Mouse (Mus musculus) kidney, postnatal 0 days (tissue): ENCODE data around the gene Sephs2. TPM values are rescaled to one million over a fixed set of nuclear protein-coding genes. Genes with fewer than 3 reads are reported as not detected.

Source experiments
- ATAC-seq: fragments of 200-750 bp; cut with Nextera tagmentation; replicated peaks from 2 replicates; pipeline ENCODE4 v1.8.0; 2017; ENCODE audit warnings: low read depth, moderate number of reproducible peaks, moderate TSS enrichment, moderate library complexity; ENCODE audit not compliant: low FRiP score
- DNase-seq: peaks from one replicate; pipeline ENCODE4 v3.0.0-alpha.2; 2016; ENCODE audit warnings: low spot score
- H3K27ac ChIP-seq: fragments of 300-500 bp; sonication (generic); 2 replicates; pipeline ENCODE4 v1.5.1; 2014; ENCODE audit warnings: mild to moderate bottlenecking
- H3K27me3 ChIP-seq: fragments of 300-500 bp; sonication (generic); 2 replicates; pipeline ENCODE4 v1.6.1; 2014; ENCODE audit warnings: low read length, mixed read lengths; ENCODE audit not compliant: insufficient read depth
- H3K36me3 ChIP-seq: fragments of 300-500 bp; sonication (generic); 2 replicates; pipeline ENCODE4 v1.6.1; 2014; ENCODE audit warnings: low read length, mixed read lengths; ENCODE audit not compliant: insufficient read depth
- H3K4me1 ChIP-seq: fragments of 300-500 bp; sonication (generic); replicated peaks from 2 replicates; pipeline ENCODE4 v1.6.1; 2014; ENCODE audit warnings: antibody characterized with exemption, low read length, mixed read lengths; ENCODE audit not compliant: insufficient read depth
- H3K4me2 ChIP-seq: fragments of 300-500 bp; sonication (generic); 2 replicates; pipeline ENCODE4 v1.6.1; 2014; ENCODE audit warnings: mild to moderate bottlenecking, low read length, moderate library complexity, mixed read lengths
- H3K4me3 ChIP-seq: fragments of 300-500 bp; sonication (generic); replicated peaks from 2 replicates; pipeline ENCODE4 v1.5.1; 2014; ENCODE audit warnings: low read depth, low read length
- H3K9ac ChIP-seq: fragments of 300-500 bp; sonication (generic); 2 replicates; pipeline ENCODE4 v1.6.1; 2014; ENCODE audit warnings: low read depth, low read length
- H3K9me3 ChIP-seq: fragments of 300-500 bp; sonication (generic); replicated peaks from 2 replicates; pipeline ENCODE4 v1.6.1; 2016; ENCODE audit warnings: low read length, inconsistent platforms, mixed read lengths
- CTCF ChIP-seq: IDR thresholded peaks from 2 replicates; pipeline ENCODE4 v1.5.1; 2016; ENCODE audit warnings: antibody characterized with exemption, low read depth, mild to moderate bottlenecking, moderate library complexity
- WGBS: fragments of 180-500 bp; shearing (Covaris S2); extraction: QIAGEN DNeasy Blood & Tissue Kit; methylation state at CpG from one replicate; pipeline ENCODE4 v1.1.7; 2014; 5-methylcytosine and 5-hydroxymethylcytosine counted together
- polyA plus RNA-seq: library from polyadenylated mRNA; unstranded; fragments of >200 nt; fragmentation: Nextera tagmentation; extraction: Ambion mirVana; gene quantifications from 2 replicates; pipeline ENCODE4 v1.2.1, GENCODE M21; 2015

Sephs2 gene
- polyA plus RNA-seq, 1 experiment from 2014 or later, result 207 TPM

DNA sequence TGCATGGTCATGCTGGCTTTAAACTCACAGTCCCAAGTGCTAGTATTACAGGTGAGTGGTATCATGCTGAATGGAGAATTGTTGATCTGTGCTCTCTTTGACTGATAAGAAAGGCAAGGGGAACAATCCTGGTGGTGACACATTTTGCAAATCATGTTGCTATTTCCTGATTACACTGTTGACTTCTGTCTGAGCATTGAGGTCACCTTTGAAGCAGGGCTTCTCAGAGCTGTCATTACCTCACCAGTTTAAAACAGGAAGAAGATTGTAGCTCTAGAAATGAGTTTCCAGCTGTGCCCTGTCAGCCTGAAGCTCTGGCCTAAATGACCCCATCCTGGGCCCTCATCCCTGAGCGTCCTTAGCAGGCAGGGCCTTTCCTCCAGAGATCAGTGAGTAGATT lies 14.1 kb upstream of the Sephs2 start:
- Histone ChIP-seq H3K4me2 (no peak overlapping the region), H3K36me3 (no peaks in the 10 kb centered on the region), H3K9ac (no peak overlapping the region), H3K27me3 (no peaks in the 10 kb centered on the region), H3K4me3 (no peak overlapping the region), H3K4me1 (0 out of 2 replicates have a peak, but pooled peaks cover 5% of the 10 kb centered on the region), H3K9me3 (no peaks in the 10 kb centered on the region), H3K27ac (no peak overlapping the region)
- 86% methylated on average over 1 of the region's 1 CpGs for WGBS
- ATAC-seq (no peak), DNase-seq (no peak)
- TF ChIP-seq CTCF, result no peak

DNA sequence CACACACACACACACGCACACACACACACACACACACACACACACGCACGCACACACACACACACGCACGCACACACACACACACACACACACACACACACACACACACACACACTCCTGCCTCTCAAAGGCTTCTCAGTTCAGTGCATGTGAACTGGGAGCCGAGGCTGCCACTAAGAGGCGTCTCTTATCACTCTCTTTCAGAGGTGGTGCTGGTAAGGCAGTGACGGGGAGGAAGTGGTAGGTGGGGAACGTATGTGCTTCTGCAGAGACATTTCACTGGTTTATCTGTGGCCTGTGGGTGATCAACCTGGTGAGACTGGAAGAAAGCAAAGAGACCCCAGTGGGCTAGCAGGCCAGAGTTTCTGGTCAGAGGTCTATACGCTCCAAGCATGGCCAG lies 11.3 kb upstream of the Sephs2 start:
- no peak overlapping the region for H3K4me3 ChIP-seq
- WGBS, result 84% methylated on average over 6 of the region's 10 CpGs
- TF ChIP-seq CTCF, result no peak
- DNase-seq (no peak), ATAC-seq (no peak)
- H3K4me2 ChIP-seq, result no peak overlapping the region
- 0 out of 2 replicates have a peak, but pooled peaks cover 2% of the 10 kb centered on the region for H3K4me1 ChIP-seq
- no peak overlapping the region for H3K9ac ChIP-seq
- no peaks in the 10 kb centered on the region for H3K9me3 ChIP-seq
- no peaks in the 10 kb centered on the region for H3K36me3 ChIP-seq
- H3K27me3 ChIP-seq, result no peaks in the 10 kb centered on the region
- H3K27ac ChIP-seq, result no peak overlapping the region

DNA sequence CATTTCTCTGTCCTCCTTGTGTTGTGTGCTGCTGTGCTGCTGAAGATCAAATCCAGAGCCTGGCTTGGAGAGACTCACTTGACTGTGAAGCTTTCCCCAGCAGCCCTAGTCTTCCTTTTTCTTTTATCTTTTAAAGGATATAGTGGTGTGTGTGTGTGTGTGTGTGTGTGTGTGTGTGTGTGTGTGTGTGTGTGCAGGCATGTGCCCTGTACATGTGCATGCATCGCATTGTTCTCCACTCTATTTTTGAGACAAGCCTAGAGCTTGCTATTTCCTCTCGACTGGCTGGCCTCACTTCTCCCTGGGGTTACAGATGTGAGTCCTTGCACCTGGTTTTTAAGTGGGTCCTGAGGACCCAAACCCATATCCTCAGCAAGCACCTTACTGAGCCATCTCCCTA lies 8.3 kb upstream of the Sephs2 start:
- no peak overlapping the region for H3K4me2 ChIP-seq
- H3K27ac ChIP-seq, result no peak overlapping the region
- H3K4me1 ChIP-seq, result no peaks in the 10 kb centered on the region
- no peaks in the 10 kb centered on the region for H3K36me3 ChIP-seq
- no peaks in the 10 kb centered on the region for H3K27me3 ChIP-seq
- no peak overlapping the region for H3K4me3 ChIP-seq
- no peak for DNase-seq
- H3K9me3 ChIP-seq, result no peaks in the 10 kb centered on the region
- H3K9ac ChIP-seq, result no peak overlapping the region
- no peak for TF ChIP-seq CTCF
- ATAC-seq, result no peak
- whole genome bisulfite sequencing, result 81% methylated on average over 2 of the region's 2 CpGs

DNA sequence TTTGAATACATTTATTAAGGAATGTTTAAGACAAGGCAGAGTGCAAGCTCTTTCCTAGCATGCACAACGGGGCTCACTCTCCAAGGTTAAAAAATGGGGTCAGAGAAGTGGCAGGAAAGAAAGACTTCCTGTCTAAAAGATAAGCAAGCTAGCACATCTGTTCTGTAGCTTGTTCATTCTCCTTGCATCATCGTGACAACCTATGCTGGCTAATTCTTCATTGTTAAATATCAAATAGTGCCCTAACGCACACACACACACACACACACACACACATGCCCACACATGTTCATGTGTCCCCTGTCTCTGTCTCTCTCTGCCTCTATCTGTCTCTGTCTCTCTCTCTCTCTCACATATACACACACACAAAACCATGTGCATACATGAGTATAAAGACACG lies 7.3 kb upstream of the Sephs2 start:
- Histone ChIP-seq H3K36me3 (no peaks in the 10 kb centered on the region), H3K9me3 (no peaks in the 10 kb centered on the region), H3K9ac (no peak overlapping the region), H3K4me2 (no peak overlapping the region), H3K4me3 (no peak overlapping the region), H3K27me3 (no peaks in the 10 kb centered on the region), H3K27ac (no peak overlapping the region), H3K4me1 (peaks cover 7% of the 10 kb centered on the region; the same call in 1 of the 2 replicates)
- ATAC-seq (no peak), DNase-seq (no peak)
- no peak for TF ChIP-seq CTCF
- WGBS, result 66% methylated on average over 4 of the region's 4 CpGs

DNA sequence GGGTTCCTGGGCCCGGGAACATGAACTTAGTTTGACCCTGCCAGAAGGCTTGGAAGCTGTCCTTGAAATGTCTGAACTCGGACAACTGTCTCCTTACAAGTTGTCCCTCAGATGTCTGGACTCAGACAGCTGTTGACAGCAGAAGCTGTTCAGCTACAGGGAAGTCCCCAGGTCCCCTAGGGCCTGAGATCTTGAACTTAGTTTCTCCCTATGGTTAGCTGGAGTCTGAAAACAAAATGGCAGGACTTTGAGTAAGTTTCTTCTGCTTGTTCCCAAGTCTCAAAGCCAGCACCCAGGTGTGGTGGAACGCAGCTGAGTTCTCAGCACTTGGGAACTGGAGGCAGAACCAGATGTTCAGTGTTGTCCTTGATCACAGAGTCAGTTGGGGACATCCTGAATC lies 6.2 kb upstream of the Sephs2 start:
- no peaks in the 10 kb centered on the region for H3K36me3 ChIP-seq
- 57% methylated on average over 3 of the region's 3 CpGs for WGBS
- H3K27me3 ChIP-seq, result no peaks in the 10 kb centered on the region
- TF ChIP-seq CTCF, result no peak
- H3K9me3 ChIP-seq, result no peaks in the 10 kb centered on the region
- H3K4me2 ChIP-seq, result no peak overlapping the region
- ATAC-seq (no peak), DNase-seq (no peak)
- H3K4me3 ChIP-seq, result no peak overlapping the region
- no peak overlapping the region for H3K27ac ChIP-seq
- peaks cover 7% of the 10 kb centered on the region; the same call in 1 of the 2 replicates for H3K4me1 ChIP-seq
- H3K9ac ChIP-seq, result no peak overlapping the region

DNA sequence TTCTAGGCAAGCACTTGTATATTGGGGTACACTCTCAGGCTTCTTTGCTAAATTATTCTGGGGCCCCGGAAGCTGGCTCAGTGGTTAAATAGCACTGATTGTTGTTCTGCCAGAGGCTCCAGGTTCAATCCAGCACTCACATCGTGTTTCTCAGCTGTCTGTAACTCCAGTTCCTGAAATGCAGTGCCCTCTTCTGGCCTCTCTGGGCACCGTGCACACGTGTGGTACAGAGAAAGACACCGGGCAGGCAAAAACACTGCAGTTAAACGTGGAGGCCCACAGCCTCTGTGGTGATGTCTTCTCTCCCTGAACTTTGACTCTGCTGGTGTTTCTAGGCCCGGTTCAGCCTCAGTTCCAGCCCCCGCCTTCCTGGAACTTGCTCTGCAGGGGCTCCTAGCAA lies 4.5 kb upstream of the Sephs2 start:
- Histone ChIP-seq H3K9me3 (no peaks in the 10 kb centered on the region), H3K36me3 (no peaks in the 10 kb centered on the region), H3K27ac (peak overlapping the region; percentile 81), H3K4me1 (peaks cover 10% of the 10 kb centered on the region; the same call in 1 of the 2 replicates), H3K4me3 (no peak overlapping the region), H3K4me2 (no peak overlapping the region), H3K27me3 (no peaks in the 10 kb centered on the region), H3K9ac (no peak overlapping the region)
- peak; percentile 54 for ATAC-seq
- TF ChIP-seq CTCF, result peak; percentile 82
- WGBS, result 19% methylated on average over 8 of the region's 8 CpGs
- peak; percentile 80 for DNase-seq

DNA sequence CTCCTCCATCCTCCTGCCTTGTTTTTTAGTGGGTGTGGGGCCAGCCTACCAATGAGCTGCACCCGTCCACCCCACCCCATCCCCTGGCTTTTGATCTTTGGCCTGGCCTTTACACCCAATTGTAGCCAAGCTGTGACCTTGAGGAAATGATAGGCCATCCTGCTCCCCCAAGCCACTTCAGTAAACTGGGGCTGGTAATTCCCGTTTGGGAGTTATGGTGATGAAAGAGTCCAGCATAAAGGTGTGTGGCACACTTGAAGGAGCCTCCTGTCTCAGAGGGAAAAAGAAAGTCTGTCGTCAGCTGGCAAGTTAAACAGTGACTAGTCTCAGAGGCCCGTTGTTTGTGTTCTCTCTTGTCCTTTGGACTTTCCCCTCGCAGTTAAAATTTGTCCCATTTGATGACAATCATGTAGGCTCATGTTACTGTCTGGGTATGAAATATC lies 2.7 kb upstream of the Sephs2 start:
- DNase-seq (peak; percentile 51), ATAC-seq (no peak)
- H3K4me2 ChIP-seq, result no peak overlapping the region
- no peak for TF ChIP-seq CTCF
- H3K4me3 ChIP-seq, result no peak overlapping the region
- peak overlapping the region; percentile 81 for H3K27ac ChIP-seq
- H3K36me3 ChIP-seq, result peaks cover 3% of the 10 kb centered on the region; the same call in 1 of the 2 replicates
- peaks cover 17% of the 10 kb centered on the region for H3K4me1 ChIP-seq
- no peak overlapping the region for H3K9ac ChIP-seq
- no peaks in the 10 kb centered on the region for H3K27me3 ChIP-seq
- 31% methylated on average over 5 of the region's 5 CpGs for WGBS
- no peaks in the 10 kb centered on the region for H3K9me3 ChIP-seq
